Mouse (Mus musculus): ENCODE results near the gene Dtd1.

DNA sequence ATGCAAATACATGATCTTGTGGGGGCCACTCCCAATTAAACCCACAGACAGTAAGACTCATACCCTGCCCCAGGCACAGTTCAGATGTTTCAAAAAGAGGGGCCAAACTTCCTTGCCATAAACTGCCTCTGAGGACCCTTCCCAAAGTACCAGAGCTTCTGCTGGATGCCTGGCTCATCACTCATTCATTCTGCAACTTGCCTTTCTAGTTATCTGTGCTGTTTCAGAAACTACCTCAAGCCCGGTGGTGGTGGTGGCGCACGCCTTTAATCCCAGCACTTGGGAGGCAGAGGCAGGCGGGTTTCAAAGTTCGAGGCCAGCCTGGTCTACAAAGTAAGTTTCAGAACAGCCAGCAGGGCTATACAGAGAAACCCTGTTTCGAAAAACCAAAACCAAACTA, 184.1 kb downstream of the Dtd1 start:
- no peak for TF ChIP-seq FLI1 (IDR thresholded peaks at IDR 0.05; ENCODE audit: low read length)
- TF ChIP-seq GATA1 (IDR thresholded peaks at IDR 0.05; ENCODE audit: borderline replicate concordance, low read length) = no peak
